Mouse (Mus musculus) limb, embryonic 12.5 days (tissue): ENCODE measurements around the gene Ttc28. TPM values are rescaled to one million over a fixed set of nuclear protein-coding genes. Genes with fewer than 3 reads are reported as not detected.

Experiments
- ATAC-seq: fragments of 200-750 bp; cut with Nextera tagmentation; 2 replicates; pipeline ENCODE4 v1.8.0; 2017; ENCODE audit warnings: low read depth, moderate TSS enrichment; ENCODE audit not compliant: insufficient number of reproducible peaks, insufficient read depth, low FRiP score, low TSS enrichment
- H3K27ac ChIP-seq: fragments of 300-500 bp; sonication (generic); 2 replicates; pipeline ENCODE4 v1.5.1; 2016; ENCODE audit warnings: mild to moderate bottlenecking, moderate library complexity
- H3K27me3 ChIP-seq: fragments of 300-500 bp; sonication (generic); 2 replicates; pipeline ENCODE4 v1.6.1; 2016; ENCODE audit warnings: mild to moderate bottlenecking, moderate library complexity
- H3K36me3 ChIP-seq: fragments of 300-500 bp; sonication (generic); 2 replicates; pipeline ENCODE4 v1.6.1; 2016; ENCODE audit warnings: mild to moderate bottlenecking, moderate library complexity
- H3K4me1 ChIP-seq: fragments of 300-500 bp; sonication (generic); replicated peaks from 2 replicates; pipeline ENCODE4 v1.6.1; 2016
- H3K4me2 ChIP-seq: fragments of 300-500 bp; sonication (generic); 2 replicates; pipeline ENCODE4 v1.6.1; 2016; ENCODE audit warnings: mild to moderate bottlenecking, moderate library complexity
- H3K4me3 ChIP-seq: fragments of 300-500 bp; sonication (generic); replicated peaks from 2 replicates; pipeline ENCODE4 v1.5.1; 2016; ENCODE audit warnings: mild to moderate bottlenecking
- H3K9ac ChIP-seq: fragments of 300-500 bp; sonication (generic); replicated peaks from 2 replicates; pipeline ENCODE4 v1.6.1; 2016; ENCODE audit warnings: mild to moderate bottlenecking, moderate library complexity
- H3K9me3 ChIP-seq: fragments of 300-500 bp; sonication (generic); 2 replicates; pipeline ENCODE4 v1.6.1; 2016; ENCODE audit warnings: mild to moderate bottlenecking, moderate library complexity
- WGBS: fragments of 180-500 bp; shearing (Covaris S2); methylation state at CpG from one replicate; pipeline ENCODE4 v1.1.7; 2016; 5-methylcytosine and 5-hydroxymethylcytosine counted together
- polyA plus RNA-seq: library from polyadenylated mRNA; unstranded; fragments of >200 nt; fragmentation: Nextera tagmentation; extraction: Ambion mirVana; gene quantifications from 2 replicates; pipeline ENCODE4 v1.2.1, GENCODE M21; 2016

Ttc28 gene
- polyA plus RNA-seq, 1 experiment from 2014 or later: 20.0 TPM

- H3K4me3 ChIP-seq: no peak overlapping the region
- no peak overlapping the region for H3K27ac ChIP-seq
- WGBS: 81% methylated on average over 9 of the region's 9 CpGs
- no peaks in the 10 kb centered on the region for H3K36me3 ChIP-seq
- no peak for ATAC-seq
- H3K9ac ChIP-seq: no peak overlapping the region
- peaks cover 61% of the 10 kb centered on the region for H3K4me1 ChIP-seq
- H3K4me2 ChIP-seq: no peak overlapping the region
- no peaks in the 10 kb centered on the region for H3K27me3 ChIP-seq
- H3K9me3 ChIP-seq: no peaks in the 10 kb centered on the region
Observed at GRCm38 (mm10) chr5:111050135-111050534, 170.5 kb downstream of the Ttc28 start.

DNA sequence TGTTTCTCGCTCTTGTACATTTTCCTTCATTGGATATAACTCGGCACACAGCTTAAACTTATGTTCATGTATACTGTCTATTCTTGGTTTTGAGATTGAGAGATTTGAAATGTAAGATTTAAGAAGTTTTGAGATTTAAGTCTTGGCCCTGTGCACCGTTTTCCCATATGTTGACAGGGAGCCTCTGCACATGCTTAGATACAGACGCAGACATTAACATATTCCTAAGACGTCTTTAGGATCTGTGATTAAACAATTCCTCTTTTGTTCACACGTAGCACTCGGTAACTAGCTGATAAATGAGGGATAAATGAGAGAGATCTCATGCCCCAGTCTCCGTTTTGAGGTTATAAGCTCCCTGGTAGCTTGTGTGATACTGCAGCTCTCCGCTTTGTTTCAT lies 174.8 kb downstream of the Ttc28 start:
- H3K27ac ChIP-seq: no peak overlapping the region
- H3K4me3 ChIP-seq: no peak overlapping the region
- no peaks in the 10 kb centered on the region for H3K27me3 ChIP-seq
- ATAC-seq: no peak
- 82% methylated on average over 9 of the region's 9 CpGs for WGBS
- no peak overlapping the region for H3K4me2 ChIP-seq
- H3K4me1 ChIP-seq: peaks cover 58% of the 10 kb centered on the region
- H3K9ac ChIP-seq: no peak overlapping the region
- no peaks in the 10 kb centered on the region for H3K9me3 ChIP-seq
- H3K36me3 ChIP-seq: no peaks in the 10 kb centered on the region

- peak overlapping the region; percentile 42; the same call in 1 of the 2 replicates for H3K27ac ChIP-seq
- WGBS: 68% methylated on average over 17 of the region's 17 CpGs
- ATAC-seq: no peak
Observed at GRCm38 (mm10) chr5:111054848-111055428, 175.3 kb downstream of the Ttc28 start.

DNA sequence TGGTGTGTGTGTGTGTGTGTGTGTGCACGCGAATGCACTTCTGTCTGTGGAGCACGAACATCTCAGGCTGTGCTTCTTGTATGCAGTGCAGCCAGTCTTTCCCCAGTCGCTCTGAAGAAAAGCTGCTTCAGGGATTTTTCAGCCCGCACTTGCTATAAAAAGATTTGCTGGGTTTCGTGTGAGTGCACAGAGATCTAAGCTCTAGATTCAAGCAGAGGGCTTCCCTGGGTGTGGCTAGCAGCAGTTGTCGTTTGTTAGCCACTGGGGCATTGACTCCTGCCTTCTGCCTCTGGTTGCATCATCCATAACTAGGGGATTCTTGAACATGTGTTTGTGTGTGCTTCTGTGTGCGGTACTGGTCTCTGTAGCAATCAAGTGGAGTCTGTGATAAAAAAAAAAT lies 175.9 kb downstream of the Ttc28 start:
- H3K27me3 ChIP-seq: no peaks in the 10 kb centered on the region
- no peak for ATAC-seq
- no peak overlapping the region for H3K4me3 ChIP-seq
- no peaks in the 10 kb centered on the region for H3K9me3 ChIP-seq
- H3K9ac ChIP-seq: no peak overlapping the region
- H3K27ac ChIP-seq: peak overlapping the region; percentile 42; the same call in 1 of the 2 replicates
- H3K36me3 ChIP-seq: no peaks in the 10 kb centered on the region
- peaks cover 66% of the 10 kb centered on the region for H3K4me1 ChIP-seq
- no peak overlapping the region for H3K4me2 ChIP-seq
- 59% methylated on average over 8 of the region's 8 CpGs for WGBS

More at GRCm38 (mm10) chr5:111054848-111055428, 175.3 kb downstream of the Ttc28 start:
- no peaks in the 10 kb centered on the region for H3K9me3 ChIP-seq
- H3K4me1 ChIP-seq: peaks cover 61% of the 10 kb centered on the region
- no peak overlapping the region for H3K9ac ChIP-seq
- no peaks in the 10 kb centered on the region for H3K27me3 ChIP-seq
- H3K4me3 ChIP-seq: no peak overlapping the region
- no peak overlapping the region for H3K4me2 ChIP-seq
- no peaks in the 10 kb centered on the region for H3K36me3 ChIP-seq

DNA sequence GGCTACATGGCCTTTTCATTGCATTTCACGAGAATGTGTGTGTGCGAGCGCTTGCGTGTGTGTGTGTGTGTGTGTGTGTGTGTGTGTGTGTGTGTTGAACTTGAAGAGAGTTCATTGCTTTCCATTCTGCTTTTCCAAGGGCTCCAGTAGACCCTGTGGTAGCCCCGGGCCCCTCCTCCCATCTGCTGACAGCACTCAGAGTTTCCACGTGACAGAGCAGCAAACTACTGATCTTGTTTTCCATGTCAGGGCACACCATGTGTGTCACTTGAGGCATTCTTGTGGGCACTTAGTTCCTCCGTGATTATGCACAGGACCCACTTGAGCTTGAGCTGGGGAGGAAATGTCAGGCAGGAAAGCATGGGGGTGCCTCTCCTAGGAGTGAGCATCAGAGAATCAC lies 177.5 kb downstream of the Ttc28 start:
- no peaks in the 10 kb centered on the region for H3K27me3 ChIP-seq
- no peak for ATAC-seq
- H3K4me3 ChIP-seq: no peak overlapping the region
- H3K4me2 ChIP-seq: no peak overlapping the region
- no peaks in the 10 kb centered on the region for H3K9me3 ChIP-seq
- 60% methylated on average over 7 of the region's 7 CpGs for WGBS
- H3K27ac ChIP-seq: no peak overlapping the region
- peaks cover 66% of the 10 kb centered on the region for H3K4me1 ChIP-seq
- no peak overlapping the region for H3K9ac ChIP-seq
- no peaks in the 10 kb centered on the region for H3K36me3 ChIP-seq

- Histone ChIP-seq H3K9ac (no peak overlapping the region), H3K27me3 (no peaks in the 10 kb centered on the region), H3K4me2 (no peak overlapping the region), H3K4me1 (peaks cover 65% of the 10 kb centered on the region), H3K9me3 (no peaks in the 10 kb centered on the region), H3K36me3 (no peaks in the 10 kb centered on the region), H3K4me3 (no peak overlapping the region), H3K27ac (no peak overlapping the region)
- ATAC-seq: no peak
- WGBS: 73% methylated on average over 22 of the region's 22 CpGs
Observed at GRCm38 (mm10) chr5:111058401-111059139, 179.0 kb downstream of the Ttc28 start.

DNA sequence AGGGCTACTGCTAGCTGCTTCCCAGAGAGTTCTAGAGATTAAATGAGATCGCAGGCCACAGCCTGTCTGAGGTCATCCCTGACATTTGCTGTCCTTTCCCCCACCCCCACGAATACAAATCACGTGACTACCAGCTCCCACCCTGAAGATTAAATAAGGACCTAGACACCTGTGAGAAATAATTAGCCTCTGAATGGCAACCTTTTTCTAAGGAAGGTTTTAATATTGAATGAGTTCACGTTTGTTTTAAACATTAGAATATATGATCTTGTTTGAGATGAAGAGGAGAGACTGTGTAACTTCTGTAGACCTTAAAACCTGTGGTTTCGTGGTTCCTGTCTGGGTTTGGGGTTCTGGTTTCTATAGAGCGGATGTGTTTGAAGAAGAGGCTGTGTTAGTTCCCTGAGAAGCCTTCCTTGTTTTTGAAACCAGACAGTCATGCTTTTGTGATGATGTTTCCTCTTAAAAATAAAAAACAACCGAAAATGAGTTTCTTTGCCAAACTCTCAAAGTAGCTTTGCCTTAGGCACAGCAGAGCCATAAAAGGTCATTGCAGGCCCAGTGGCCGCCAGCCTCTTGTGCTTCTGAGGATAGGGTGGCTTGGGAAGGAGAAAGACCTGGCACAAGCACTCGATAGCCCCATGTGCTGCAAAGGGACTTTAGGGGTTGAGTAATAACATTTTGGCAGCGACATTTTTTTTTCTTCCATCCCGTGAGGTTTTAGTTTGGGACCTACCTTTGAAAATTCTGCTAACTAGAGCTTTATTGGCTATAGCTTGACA lies 179.7 kb downstream of the Ttc28 start:
- H3K9ac ChIP-seq: no peak overlapping the region
- no peak overlapping the region for H3K4me2 ChIP-seq
- no peak overlapping the region for H3K4me3 ChIP-seq
- no peaks in the 10 kb centered on the region for H3K9me3 ChIP-seq
- H3K36me3 ChIP-seq: no peaks in the 10 kb centered on the region
- H3K4me1 ChIP-seq: peaks cover 57% of the 10 kb centered on the region
- WGBS: 61% methylated on average over 11 of the region's 11 CpGs
- ATAC-seq: no peak
- no peaks in the 10 kb centered on the region for H3K27me3 ChIP-seq
- H3K27ac ChIP-seq: no peak overlapping the region

GRCm38 (mm10) chr5:111060246-111060745 lies 180.7 kb downstream of the Ttc28 start:
- H3K4me3 ChIP-seq: no peak overlapping the region
- peaks cover 48% of the 10 kb centered on the region for H3K4me1 ChIP-seq
- no peak overlapping the region for H3K4me2 ChIP-seq
- no peak for ATAC-seq
- WGBS: 51% methylated on average over 6 of the region's 6 CpGs
- no peaks in the 10 kb centered on the region for H3K9me3 ChIP-seq
- no peak overlapping the region for H3K27ac ChIP-seq
- no peaks in the 10 kb centered on the region for H3K36me3 ChIP-seq
- H3K27me3 ChIP-seq: no peaks in the 10 kb centered on the region
- H3K9ac ChIP-seq: no peak overlapping the region

DNA sequence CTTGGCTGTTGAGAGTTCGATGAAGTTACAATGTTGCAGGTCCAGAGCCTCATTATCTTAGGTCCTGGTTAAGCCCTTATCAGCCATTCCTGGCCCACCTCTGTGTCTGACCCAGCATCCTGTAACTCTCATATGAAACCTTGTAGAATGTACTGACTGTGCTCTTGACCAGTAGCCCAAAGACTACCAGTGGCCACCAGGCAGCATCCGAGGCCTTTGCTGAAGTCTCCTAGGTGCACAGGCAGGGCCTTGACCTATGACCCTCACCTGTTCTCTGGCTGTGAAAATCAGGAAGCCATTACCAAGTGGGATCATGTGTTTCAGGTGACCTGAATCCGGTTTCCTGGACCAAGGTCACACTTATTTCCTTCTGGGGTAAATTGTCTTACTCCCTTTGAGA lies 183.6 kb downstream of the Ttc28 start:
- peaks cover 38% of the 10 kb centered on the region for H3K4me1 ChIP-seq
- WGBS: 73% methylated on average over 3 of the region's 3 CpGs
- no peak overlapping the region for H3K27ac ChIP-seq
- ATAC-seq: no peak
- no peaks in the 10 kb centered on the region for H3K9me3 ChIP-seq
- H3K27me3 ChIP-seq: no peaks in the 10 kb centered on the region
- no peak overlapping the region for H3K9ac ChIP-seq
- H3K36me3 ChIP-seq: no peaks in the 10 kb centered on the region
- H3K4me2 ChIP-seq: no peak overlapping the region
- H3K4me3 ChIP-seq: no peak overlapping the region

GRCm38 (mm10) chr5:111063991-111064390 lies 184.4 kb downstream of the Ttc28 start:
- Histone ChIP-seq H3K4me2 (no peak overlapping the region), H3K9ac (no peak overlapping the region), H3K9me3 (no peaks in the 10 kb centered on the region), H3K4me1 (peaks cover 30% of the 10 kb centered on the region), H3K4me3 (no peak overlapping the region), H3K36me3 (no peaks in the 10 kb centered on the region), H3K27me3 (no peaks in the 10 kb centered on the region), H3K27ac (no peak overlapping the region)
- no peak for ATAC-seq
- 59% methylated on average over 3 of the region's 3 CpGs for WGBS

DNA sequence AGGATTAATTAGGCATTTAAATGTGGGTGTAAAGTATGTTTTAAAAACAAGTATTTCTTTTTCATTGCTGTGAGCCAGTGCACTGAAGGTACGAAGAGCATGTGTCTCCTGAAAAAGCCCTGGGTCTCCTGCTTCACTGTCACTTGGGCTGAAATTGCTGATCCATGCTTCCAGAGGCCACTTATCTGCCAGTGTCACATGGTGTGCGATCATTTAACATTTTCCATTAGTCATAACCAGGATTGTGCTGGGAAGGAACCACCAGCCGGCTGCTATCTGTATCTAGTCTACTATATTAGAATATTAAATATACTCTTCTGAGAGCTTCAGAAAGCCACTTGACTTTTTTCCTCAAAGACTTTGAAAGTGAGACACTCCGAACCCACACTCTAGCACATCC lies 186.2 kb downstream of the Ttc28 start:
- WGBS: 83% methylated on average over 4 of the region's 4 CpGs
- H3K9me3 ChIP-seq: no peaks in the 10 kb centered on the region
- H3K4me2 ChIP-seq: no peak overlapping the region
- no peaks in the 10 kb centered on the region for H3K36me3 ChIP-seq
- no peak for ATAC-seq
- no peaks in the 10 kb centered on the region for H3K27me3 ChIP-seq
- peaks cover 16% of the 10 kb centered on the region for H3K4me1 ChIP-seq
- no peak overlapping the region for H3K9ac ChIP-seq
- H3K27ac ChIP-seq: no peak overlapping the region
- H3K4me3 ChIP-seq: no peak overlapping the region
